Mouse (Mus musculus): ENCODE measurements at regions not wholly inside any gene's neighbourhood (a gene's known extent, or its start where the extent isn't known, plus 50 kb on each side); places are given as distances from the start of the nearest gene placed in this dataset.

DNA sequence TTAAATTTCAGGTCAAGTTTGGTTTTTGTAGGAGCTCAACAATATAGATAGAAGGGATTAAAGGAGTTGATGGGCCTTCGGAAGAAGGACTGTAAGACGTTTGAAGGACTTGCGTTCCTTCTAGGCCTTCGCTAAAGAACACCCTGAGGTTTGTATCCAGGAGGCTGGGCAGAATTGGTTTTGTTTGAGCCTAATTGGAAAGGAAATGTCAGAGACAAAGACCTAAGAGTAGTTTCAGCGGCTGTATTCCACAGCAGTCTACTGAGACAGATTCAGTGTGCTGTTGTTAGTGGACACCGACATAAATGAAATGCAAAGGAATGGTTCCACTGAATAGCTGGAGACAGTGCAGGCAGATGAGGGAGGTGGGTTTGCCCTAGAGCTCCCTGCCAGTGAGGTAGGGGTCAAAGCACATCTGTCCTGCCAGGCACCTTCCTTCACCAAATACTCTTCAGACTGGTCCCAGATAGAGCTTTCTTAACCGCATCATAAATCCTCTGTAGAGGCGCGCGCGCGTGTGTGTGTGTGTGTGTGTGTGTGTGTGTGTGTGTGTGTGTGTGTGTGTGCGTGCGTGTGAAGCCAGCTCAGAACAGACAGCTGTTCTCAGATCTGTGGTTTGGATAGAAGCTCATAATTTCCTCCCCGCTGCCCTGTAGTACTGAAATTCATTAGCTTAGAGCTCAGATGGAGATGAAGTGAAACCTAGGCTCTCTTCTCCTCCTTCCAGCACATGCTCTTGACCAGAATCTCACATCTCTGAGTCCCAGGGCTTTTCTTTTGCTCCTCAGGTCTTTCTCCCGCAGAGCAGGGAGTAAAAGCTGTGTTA is 209.7 kb downstream of the Ktn1 start:
- DNase-seq (ENCODE audit: low spot score): no peak

DNA sequence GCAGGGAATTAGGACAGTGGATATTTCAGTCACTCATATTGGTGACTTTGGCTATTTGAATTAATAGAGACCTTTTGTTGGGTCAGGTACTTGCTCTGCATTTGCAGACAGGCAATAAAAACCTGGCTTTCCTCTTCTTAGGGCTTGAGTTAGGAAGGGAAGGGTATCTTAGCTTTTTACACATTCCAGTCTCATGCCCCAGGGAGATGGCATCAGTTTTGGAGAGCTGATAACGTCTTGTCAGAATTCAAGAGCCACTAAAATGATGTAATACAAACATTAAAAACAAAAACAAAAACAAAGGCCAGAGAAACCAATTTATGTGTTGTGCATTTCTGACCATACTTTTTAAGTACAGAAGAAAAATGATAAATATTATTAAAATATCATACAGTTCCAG is 214.3 kb downstream of the Ktn1 start:
- DNase-seq (ENCODE audit: low spot score): no peak

DNA sequence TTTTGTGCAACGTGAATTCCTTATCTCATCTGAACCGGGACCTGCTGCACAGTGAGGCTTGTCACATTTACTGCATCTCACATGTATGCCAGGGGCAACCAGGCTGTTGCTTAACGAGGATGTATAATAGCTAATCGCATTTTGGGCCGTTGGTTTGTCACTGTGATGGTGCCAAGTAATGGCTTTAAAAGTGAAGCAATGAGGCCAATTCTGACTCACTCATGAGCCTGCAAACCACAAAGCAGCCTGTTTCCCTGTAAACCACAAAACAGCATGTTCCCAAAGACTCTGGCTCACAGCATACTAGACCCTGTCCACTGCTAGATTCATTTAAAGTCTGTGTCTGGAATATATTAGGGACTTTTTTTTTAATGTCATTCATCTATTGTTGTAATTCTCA is 214.8 kb downstream of the Ktn1 start:
- peak; percentile 28 for DNase-seq (ENCODE audit: low spot score)

DNA sequence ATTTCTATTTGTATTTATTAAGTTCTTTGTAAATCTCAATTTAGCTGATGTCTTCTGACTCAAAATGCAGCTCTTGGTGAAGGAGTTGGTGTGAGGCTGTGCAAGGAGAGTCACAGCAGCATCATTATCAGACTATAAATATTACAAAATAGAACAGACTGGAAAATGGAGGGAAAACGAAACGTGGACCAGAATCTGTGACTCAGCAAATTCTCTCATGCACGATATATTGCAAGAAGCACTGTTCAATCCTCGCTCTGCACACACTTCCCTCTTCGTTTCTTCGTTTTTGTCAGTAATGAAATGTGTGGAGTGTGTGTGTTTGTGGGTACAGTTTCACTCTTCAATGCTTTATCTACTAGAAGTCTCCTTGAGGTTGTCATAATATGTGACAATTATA is 215.5 kb downstream of the Ktn1 start:
- DNase-seq (ENCODE audit: low spot score): no peak

DNA sequence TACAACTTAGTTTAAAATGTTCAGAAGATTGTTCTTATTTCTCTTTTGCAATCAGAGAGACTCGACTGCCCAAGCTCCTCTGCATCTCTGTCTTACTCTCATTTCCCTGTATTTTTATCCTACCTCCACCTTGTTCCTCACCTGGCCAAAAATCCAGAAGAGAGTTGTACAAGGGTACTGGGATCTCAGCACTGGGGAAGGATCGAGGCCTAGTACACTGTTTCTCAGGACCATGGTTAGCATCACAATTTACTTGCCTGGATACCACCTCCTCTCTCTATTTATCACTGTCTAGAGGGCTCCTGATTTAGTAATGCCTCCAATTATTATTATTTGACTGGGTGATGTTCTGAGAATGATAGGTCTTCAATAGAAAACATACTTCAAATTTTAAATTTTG is 218.8 kb downstream of the Ktn1 start:
- DNase-seq (ENCODE audit: low spot score): no peak

DNA sequence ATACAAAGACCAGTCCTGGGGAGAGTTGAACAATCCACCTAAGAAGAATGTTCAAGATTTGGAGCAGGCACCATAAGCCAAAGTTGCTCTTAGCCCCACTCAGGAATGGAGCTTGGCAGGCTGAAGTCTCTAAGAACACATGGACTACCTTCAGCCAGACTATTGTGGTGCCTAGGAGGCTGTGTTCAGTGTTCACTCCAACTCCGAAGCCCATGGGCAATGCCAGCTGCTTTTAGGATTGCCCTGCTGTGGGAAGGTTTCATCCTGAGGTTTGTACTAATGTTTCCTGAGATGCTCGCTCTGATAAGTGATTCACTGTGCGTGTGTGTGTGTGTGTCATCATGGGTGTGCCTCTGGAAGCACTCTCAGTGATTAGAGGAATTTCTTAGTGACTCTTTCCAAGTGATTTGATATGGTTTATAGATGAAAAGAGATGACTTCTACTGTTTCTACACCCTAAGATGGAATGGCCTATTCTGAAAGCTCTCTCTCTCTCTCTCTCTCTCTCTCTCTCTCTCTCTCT is 220.1 kb downstream of the Ktn1 start:
- DNase-seq (ENCODE audit: low spot score): no peak

DNA sequence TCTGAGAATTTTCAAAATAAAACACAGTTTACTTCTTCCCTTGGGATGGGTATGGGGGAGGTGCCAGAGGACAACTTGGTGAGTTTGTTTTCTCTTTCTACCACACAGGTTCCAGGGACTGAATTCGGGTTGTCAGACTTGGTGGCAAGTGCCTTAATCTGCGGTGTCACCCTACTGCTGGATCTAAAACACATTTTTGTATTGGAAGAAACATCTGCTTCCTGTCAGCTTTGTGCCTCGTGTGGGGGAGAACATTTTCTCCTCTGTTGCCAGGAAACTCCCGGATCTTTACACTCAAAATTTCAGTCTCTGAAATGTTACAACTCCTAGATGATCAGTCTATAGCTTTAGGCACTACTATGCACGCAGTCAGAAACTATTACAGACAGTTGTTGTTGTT is 228.3 kb downstream of the Ktn1 start:
- DNase-seq (ENCODE audit: low spot score): no peak

DNA sequence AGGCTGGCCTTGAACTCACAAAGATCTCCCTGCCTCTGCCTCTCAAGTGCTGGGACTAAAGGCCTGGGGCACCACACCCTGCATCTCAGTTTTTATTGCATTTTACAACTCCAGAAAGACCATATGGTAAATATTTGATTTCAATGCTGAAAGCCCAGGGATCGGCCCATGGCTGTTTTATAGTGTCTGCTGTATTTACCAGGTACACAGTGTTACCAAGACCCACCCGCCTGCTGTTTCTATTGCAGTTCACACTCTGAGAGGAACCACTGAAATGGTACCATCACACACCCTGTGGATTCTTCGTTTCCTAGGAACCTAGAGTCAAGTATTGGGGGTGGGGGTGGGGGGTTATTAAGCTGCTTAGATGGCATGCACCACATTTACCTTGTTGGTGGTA is 228.9 kb downstream of the Ktn1 start:
- DNase-seq (ENCODE audit: low spot score): no peak

DNA sequence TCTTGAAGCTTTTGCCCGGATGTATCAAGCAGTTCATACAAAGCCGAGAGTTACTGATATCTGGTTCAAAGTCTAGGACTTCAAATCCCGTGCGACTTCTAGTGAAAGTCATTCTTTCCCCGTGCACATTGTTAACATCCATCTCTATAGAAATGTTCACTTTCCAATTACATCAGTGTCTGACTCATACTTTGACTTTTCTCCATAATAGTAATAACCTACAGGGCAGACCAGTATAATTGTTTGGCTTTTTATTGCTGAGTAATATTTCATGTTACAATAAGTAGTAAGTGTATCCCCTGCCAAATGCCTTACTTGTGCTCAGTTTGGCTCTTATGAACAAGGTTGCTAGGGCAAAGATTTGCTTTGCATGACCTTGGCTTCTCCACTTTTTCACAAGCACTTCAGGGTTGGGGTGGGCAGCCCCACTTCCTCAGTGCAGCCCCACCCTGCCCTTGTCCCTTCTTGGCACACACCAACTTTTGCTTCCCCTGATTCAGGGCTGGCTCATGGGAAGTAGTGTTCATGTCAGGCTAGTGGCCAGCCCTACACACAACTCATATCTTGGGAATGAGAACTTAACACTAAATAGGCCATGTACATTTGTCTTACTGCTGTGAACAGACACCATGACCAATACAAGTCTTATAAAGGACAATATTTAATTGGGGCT is 229.7 kb downstream of the Ktn1 start:
- no peak for DNase-seq (ENCODE audit: low spot score)

DNA sequence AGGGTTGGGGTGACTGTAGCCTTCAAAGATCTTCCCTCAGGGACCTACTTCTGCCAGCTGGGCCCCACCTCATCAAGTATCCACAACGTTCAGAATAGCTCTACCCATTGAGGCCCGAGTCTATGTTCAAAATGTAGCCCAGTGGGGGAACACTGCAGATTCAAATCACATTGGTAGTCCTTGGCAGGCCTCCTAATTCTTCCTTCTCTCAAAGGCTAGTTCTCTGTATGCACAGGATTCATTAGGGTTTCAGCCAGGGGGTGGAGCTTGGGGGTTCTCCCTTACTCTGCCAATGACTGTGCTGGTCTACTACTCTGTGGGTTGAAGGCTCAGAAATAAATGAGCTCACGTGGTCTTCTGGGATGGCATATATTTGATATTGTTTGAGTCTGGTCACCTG is 235.3 kb upstream of the Peli2 start:
- DNase-seq (ENCODE audit: low spot score): no peak

DNA sequence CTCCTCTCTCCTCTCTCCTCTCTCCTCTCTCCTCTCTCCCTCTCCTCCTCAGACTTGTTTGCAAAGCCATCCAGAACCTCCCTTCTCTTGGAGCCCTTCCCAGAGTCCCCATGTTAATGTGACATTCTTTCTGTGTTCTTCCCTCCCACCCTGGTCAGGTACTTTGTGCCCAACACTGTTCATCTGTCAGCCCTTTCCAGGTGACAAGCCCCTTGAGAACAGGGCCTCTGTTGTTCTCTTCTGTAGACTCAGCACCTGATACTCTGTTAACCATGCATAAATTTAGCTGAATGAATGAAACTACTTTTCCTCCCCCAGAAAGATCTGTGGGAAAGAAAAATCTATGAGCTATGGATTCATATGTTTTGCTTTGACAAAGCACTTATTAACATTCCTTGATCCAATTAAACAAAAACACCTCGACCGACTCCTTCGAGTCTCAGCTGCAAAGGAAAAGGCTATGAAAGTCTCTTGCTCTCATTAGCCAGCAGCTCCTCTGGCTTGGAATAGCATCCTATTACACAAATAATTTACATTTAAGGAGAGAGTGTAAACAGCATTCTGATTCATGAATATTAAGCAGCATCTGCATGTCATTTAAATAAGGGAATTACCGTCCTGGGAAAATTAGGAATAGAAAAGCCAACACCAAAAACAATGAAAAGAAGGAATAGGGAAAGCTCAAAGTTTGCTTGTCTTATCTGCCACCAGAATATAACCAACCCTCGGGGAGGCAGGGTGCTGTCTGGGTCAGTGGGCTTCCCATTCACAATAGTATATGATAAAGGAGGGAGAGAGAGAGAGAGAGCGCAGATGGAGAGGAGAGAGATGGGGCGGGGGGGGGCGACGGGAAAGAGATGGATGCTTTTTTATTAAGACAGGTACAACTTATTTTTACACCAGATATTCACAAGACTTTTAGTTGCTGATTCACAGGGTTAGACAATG is 230.1 kb upstream of the Peli2 start:
- DNase-seq (ENCODE audit: low spot score): no peak

DNA sequence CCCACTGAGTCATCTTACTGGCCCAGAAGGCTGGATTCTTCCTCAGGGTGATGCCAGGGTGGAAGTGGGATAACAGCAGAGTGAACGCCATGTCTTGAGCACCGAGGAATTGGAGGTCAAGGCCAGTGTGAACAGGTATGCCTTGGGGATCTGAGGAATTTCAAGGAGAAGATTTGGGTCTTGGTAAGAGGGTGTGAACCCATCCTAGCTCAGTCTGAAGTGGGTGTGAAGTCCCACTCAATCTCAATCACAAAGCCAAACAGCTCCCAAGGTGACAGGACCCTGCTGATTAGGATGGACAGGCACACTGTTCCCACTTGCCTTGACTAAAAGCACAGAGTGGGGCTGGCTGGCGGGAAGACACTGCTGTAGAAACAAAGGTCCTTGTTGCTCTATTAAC is 224.0 kb upstream of the Peli2 start:
- no peak for DNase-seq (ENCODE audit: low spot score)

DNA sequence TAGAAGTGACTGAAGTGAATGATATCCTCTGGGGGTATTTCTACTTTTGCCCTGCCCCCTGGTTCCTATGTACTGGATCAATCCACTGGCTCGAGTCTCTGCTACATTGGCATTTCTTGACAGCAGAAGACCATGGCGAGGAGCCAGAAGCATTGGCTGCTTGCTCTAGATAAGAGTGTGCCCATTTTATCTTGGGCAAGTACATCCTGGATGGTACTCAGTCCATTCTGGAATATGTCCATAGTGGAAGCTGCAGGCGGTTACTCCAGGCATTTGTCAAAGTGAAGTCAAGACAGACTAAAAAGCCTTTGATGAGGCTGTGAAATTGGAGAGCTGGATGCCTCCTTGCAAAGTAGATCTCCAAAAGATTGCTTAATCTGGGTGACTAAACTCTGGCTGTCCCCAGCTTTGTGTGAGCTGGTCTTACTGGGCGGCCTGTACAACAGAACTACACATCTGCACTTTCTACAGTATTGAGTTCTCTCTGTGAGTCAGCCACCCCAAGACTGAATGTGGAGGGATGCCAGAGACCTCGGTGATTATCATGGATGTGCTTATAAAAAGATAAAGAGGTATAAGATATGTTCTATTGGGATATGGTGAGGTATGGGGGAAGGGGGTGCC is 222.6 kb upstream of the Peli2 start:
- DNase-seq (ENCODE audit: low spot score): no peak

DNA sequence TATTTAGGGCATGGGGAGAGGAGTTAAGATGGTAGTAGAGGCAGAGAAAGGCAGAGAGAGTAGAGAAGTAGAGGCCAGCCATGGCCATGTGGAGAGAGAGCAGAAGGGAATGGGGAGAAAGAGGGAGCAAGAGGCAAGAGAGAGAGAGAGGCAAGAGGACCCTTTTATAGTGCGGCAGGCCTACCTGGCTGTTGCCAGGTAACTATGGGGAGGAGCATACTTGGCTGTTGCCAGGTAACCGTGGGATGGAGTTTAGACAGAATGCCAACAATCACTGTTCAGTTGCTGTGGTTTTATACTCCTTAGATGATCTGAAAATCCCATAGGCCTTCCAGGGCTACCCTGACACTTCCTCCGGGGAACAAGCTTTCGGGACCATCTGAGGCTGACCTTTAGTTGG is 222.0 kb upstream of the Peli2 start:
- DNase-seq (ENCODE audit: low spot score): no peak

DNA sequence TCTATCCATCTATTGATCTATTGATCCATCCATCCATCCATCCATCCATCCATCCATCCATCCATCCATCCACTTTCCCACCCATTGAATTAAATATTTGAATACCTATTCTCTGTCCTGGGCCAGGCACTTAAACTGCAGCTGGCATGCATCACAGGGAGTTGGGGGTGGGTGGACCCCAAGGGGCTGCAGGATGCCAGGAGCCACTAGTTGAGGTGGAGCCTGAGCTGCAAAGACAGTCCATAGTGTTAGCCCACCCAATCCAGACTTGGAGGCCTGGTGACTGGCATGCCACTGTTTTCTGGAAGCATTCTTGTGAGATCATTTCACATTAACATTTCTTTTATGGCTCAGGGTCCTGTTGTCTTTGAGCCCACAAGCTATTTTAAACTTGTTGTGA is 215.3 kb upstream of the Peli2 start:
- no peak for DNase-seq (ENCODE audit: low spot score)

DNA sequence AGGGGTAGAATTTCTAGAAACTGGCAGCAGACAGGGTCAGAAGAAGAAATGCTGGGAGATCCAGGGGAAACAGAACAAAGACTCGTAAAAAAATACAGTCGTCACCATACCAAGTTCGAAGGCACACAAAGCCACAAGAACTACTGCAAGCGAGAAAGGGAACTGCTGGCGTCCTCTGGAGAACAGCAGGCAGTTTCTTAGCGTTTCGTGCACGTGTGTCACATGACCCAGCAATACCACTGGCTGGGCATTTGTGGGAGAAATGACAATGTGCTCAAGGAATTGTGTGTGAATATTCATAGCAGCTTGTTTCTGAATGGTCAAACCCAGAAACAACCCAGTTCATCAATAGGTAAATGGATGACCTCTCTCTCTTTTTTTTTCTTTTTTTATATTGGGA is 211.5 kb upstream of the Peli2 start:
- DNase-seq (ENCODE audit: low spot score): no peak

DNA sequence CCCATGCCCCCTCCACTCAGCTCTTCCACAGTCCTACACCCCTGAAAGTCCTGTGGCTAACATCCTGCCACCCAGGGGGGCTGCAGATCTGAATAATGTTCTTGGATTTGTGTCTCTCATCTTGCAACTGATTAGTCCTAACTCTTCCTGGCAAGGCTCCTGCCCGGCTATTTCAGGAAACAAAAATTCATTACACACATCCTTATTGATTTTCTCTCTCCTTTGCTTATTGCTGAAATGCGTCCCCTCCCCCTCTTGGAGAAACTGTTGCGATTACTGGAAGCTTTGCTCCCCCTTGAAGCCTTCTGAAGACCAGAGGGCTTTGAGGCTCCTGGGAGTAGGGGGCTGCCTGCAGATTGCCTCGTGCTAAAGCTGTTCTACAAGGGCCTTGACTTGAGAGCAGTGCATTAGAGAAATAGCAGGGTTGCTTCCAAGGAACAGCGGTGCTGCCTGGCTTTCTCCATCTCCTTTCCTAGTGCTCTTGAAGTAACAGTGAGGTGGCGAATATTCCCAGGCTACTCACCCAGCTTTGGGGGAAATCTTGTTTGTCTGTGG is 209.8 kb upstream of the Peli2 start:
- no peak for DNase-seq (ENCODE audit: low spot score)

DNA sequence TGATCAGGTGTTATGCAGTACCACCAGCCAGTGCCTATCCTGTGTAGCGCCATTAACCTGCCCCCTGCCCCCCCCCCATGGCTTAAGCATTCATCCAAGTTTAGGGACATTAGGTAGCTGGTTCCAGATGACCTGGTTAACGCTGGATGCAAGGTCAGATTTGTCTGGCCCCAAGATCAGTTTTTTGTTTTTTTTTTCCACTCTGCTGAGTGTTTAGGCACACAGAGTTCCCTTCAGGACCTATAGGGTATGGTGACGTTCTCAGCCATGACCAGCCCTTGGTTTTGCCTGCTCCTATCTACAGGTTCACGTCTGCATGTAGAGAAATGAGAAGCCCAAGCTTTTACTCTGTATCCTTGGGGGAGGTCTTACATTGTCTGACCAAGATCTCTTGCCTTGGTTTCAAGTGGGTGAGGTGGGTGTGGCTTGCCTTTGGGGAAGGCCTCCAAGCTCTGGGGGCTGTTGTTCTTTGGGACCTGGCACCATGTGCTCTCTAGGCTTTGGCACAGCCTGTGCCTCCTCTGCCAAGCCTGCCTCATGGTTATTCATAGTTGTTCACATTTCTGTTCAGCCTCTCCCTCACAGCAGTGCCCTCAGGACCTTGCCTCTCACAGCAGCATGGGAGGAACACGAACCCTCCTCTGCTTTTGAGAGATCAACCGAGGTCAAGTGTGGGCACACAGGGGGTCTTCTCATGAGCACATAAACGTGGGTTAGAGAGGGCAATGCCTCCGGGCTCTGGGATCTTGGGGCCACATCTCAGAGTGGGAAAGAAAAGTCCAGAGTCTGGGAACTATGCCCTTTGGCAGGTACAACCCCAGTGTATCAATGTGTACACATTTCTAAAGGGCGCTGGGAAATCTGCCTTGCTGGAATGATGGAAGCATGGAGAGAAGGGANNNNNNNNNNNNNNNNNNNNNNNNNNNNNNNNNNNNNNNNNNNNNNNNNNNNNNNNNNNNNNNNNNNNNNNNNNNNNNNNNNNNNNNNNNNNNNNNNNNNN is 208.8 kb upstream of the Peli2 start:
- DNase-seq (ENCODE audit: low spot score): no peak

DNA sequence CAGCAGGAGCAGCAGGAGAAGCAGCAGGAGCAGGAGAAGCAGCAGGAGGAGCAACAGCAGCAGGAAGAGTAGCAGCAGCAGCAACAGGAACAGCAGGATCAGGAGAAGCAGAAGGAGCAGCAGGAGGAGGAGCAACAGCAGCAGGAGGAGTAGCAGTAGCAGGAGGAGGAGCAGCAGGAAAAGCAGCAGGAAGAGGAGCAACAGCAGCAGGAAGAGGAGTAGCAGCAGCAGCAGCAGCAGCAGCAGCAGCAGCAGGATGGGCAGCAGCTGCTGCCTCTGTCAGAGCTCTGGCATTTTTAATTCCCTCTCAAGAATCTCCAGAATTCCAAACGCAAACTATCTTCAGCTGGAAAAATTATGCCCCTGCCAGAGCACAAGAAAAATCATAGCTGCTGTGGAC is 205.0 kb upstream of the Peli2 start:
- no peak for DNase-seq (ENCODE audit: low spot score)

DNA sequence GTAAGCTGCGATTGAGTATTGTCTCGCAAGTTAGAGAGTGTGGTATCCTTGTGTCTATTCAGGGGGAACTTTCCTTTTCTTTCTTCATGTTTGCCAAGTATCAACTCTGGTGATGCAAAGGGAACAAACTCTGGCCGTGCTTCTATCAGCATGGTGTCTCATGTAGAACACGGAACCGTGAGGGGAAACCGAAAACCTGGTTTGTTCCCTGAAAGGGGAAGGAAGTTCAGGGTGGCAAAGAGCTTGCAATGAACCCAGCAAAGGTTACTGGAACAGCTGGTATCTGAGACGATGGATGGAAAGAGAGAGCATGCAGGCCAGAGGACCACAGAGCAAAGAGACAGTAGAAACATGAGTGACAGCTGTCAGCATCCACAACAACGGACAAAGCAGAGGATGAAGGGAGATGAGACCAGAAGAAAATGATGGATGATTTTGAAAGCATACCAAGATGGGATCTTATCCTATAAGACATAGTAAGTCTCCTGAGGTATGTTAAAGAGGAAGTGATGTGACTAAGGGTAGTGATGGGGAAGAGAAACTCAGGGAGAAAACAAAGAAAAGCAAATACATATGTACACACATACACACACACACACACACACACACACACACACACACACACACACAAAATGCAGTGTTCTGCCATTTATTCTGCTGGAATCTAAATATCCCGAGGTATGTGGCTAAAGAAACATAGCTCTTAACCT is 199.8 kb upstream of the Peli2 start:
- peak; percentile 36 for DNase-seq (ENCODE audit: low spot score)

Measured in lung, postnatal 25 days (tissue).